Mouse (Mus musculus) monocyte, adult 5-6 weeks (primary cell): ENCODE results near the gene Ttc28. TPM values are rescaled to one million over a fixed set of nuclear protein-coding genes. Genes with fewer than 3 reads are reported as not detected.

Source experiments
- ATAC-seq: fragments of 153-309, 156-312 bp; replicated peaks from 2 replicates; pipeline ENCODE4 v1.8.0; 2017; ENCODE audit warnings: mild to moderate bottlenecking; ENCODE audit not compliant: low TSS enrichment, insufficient number of reproducible peaks, severe bottlenecking, poor library complexity, low FRiP score
- total RNA-seq: library from RNA; stranded (forward); fragments of 200-1000, 200-491, 200-594 nt; gene quantifications from 3 replicates; pipeline ENCODE4 v1.2.3, GENCODE M21; 2017

Ttc28 gene
- total RNA-seq, 1 experiment from 2014 or later, result 2.4 TPM

DNA sequence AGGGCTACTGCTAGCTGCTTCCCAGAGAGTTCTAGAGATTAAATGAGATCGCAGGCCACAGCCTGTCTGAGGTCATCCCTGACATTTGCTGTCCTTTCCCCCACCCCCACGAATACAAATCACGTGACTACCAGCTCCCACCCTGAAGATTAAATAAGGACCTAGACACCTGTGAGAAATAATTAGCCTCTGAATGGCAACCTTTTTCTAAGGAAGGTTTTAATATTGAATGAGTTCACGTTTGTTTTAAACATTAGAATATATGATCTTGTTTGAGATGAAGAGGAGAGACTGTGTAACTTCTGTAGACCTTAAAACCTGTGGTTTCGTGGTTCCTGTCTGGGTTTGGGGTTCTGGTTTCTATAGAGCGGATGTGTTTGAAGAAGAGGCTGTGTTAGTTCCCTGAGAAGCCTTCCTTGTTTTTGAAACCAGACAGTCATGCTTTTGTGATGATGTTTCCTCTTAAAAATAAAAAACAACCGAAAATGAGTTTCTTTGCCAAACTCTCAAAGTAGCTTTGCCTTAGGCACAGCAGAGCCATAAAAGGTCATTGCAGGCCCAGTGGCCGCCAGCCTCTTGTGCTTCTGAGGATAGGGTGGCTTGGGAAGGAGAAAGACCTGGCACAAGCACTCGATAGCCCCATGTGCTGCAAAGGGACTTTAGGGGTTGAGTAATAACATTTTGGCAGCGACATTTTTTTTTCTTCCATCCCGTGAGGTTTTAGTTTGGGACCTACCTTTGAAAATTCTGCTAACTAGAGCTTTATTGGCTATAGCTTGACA, 179.7 kb downstream of the Ttc28 start:
- no peak for ATAC-seq

- ATAC-seq, result no peak
These were observed 180.7 kb downstream of the Ttc28 start for GRCm38 (mm10) chr5:111060246-111060745.

- no peak for ATAC-seq
These were observed 183.6 kb downstream of the Ttc28 start for GRCm38 (mm10) chr5:111063155-111063554.

- ATAC-seq, result no peak
These were observed 184.4 kb downstream of the Ttc28 start for GRCm38 (mm10) chr5:111063991-111064390.

DNA sequence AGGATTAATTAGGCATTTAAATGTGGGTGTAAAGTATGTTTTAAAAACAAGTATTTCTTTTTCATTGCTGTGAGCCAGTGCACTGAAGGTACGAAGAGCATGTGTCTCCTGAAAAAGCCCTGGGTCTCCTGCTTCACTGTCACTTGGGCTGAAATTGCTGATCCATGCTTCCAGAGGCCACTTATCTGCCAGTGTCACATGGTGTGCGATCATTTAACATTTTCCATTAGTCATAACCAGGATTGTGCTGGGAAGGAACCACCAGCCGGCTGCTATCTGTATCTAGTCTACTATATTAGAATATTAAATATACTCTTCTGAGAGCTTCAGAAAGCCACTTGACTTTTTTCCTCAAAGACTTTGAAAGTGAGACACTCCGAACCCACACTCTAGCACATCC, 186.2 kb downstream of the Ttc28 start:
- no peak for ATAC-seq

GRCm38 (mm10) chr5:111069503-111069902, 189.9 kb downstream of the Ttc28 start:
- ATAC-seq, result no peak

DNA sequence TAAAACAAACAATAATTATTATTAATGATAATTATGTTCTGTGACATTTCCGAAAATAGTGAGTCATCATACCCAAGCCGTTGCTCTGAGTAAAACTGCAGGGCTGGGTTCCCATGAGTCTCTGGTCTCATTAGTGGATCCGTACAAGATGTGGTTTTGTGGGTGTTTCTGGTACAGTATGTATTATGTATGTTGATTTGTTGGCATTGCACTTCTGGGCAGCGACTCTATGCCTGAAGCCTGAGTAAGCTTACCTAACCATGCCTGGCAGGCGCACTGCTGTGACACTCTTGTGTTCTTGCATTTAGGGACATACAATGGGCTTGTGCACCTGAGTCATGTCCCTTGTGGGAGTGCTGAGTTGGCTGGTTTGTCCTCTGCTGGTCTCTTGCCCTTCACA, 190.3 kb downstream of the Ttc28 start:
- ATAC-seq, result no peak

GRCm38 (mm10) chr5:111070361-111070760, 190.8 kb downstream of the Ttc28 start:
- ATAC-seq, result no peak

DNA sequence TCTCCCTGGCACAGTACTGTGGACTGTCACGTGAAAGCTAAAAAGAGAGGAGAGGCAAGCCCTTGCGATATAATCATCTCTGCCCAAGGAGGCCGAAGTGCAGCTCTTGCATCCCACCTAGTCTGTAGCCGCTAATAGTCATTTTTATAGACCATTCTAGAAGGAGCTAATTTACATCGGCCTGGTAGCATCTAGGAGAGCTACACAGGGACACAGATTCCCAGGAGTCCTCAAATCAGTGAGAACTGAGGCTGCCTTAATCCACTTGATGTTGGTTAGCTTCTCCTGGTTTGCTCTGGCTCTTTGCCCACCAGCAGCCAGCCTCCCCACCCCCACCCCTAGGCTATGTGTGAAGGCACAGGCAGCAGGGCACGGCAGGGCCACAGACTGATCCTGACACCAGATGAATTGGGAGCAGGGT, 193.7 kb downstream of the Ttc28 start:
- no peak for ATAC-seq

GRCm38 (mm10) chr5:111074050-111074449, 194.4 kb downstream of the Ttc28 start:
- ATAC-seq, result no peak

GRCm38 (mm10) chr5:111075841-111076240, 196.2 kb downstream of the Ttc28 start:
- ATAC-seq, result no peak

GRCm38 (mm10) chr5:111077261-111077660, 197.7 kb downstream of the Ttc28 start:
- no peak for ATAC-seq

GRCm38 (mm10) chr5:111080601-111081000, 201.0 kb downstream of the Ttc28 start:
- no peak for ATAC-seq

GRCm38 (mm10) chr5:111085849-111086248, 206.2 kb downstream of the Ttc28 start:
- ATAC-seq, result no peak

DNA sequence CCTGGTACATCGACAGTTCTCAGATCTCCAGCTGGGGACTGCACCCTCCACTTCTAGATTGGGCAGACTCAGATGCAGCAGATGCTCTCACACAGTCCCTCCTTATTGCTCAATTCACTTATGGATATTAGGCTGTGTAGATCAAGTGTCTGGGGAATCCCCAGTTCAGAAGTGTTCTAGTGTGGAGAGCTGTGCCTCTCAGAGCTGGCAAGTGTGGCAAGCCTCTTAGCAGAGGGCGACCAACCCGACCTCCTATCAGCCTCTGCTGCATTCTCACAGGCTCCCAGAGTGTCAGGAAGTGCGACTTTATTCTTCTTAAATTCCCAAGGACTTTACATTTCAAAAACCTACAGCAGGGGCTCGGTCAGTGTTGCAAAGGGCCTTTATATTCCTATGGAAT, 217.1 kb downstream of the Ttc28 start:
- ATAC-seq, result no peak

DNA sequence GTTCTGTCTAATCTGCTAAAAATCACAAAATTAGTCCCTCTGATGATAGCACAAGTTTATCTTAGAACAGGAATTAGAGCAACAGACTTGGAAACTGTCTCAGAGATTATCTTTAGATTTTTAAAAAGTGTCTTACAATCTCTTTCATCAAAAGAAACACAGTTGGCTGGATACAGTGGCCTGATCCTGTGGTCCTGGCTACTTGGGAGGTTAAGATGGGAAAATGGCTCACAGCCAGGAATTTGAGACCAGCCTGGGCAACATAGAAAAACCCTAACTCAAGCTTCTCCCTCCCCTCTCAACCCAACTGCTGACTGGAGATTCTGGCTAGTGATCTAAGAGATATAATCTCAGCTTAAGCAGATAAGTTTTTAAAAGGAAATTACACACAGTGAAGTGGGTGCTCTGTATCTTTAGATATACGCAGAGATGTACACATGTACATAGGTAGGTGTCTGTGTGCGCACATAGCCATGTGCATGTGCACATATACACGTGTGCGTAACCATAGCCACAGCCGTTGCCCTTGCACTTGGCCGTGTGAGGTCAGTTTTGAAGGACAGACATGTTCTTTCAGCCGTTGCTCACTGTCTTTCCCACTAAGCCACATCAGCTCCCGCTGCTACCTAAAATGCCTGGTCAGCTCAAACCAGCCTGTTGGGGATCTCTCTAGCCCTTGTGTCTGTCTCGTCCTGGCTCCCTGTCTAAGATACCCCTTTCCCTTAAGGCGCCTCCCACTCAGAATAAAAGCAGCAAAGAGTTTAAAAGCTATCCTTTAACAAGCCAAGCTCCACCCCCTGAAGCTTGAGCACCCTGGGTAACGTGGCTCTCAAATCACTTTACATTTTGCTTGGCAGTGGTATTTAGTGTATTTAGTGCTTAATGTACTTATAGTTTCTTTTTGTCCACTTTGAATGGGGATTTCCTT, 217.9 kb downstream of the Ttc28 start:
- ATAC-seq, result no peak

- no peak for ATAC-seq
These were observed 219.1 kb downstream of the Ttc28 start for GRCm38 (mm10) chr5:111098516-111099274.

GRCm38 (mm10) chr5:111100585-111100984, 221.0 kb downstream of the Ttc28 start:
- ATAC-seq, result no peak

DNA sequence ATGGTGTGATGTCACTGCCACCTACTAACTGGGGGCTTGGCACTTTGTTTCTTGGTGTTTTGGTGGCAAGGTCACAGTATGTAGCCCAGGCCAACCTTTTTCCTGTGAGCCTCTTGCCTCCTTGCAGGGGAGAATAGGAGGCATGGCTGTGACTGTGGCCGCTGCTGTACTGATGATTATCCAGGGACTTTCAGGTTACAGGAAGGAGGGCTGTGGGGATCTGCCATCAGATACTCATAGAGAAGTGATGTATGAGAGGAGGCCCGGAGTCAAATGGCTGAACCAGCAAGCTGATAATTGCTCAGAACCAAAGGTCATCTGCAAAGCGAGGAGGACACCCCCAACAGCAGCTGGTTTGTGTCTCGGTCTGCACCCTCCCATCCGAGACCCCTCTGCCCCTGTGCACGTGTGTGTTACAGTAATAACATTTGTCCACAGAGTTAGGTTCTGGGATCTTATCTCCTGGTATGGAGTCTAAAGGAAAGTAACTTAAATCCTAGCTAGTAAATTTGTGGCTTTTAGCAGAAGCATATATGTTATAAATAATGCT, 221.9 kb downstream of the Ttc28 start:
- ATAC-seq, result no peak
